Mouse (Mus musculus): ENCODE data around the gene Ssx9.
A peak's percentile ranks its signal among the peaks of the same experiment; 100 is the strongest.

DNA sequence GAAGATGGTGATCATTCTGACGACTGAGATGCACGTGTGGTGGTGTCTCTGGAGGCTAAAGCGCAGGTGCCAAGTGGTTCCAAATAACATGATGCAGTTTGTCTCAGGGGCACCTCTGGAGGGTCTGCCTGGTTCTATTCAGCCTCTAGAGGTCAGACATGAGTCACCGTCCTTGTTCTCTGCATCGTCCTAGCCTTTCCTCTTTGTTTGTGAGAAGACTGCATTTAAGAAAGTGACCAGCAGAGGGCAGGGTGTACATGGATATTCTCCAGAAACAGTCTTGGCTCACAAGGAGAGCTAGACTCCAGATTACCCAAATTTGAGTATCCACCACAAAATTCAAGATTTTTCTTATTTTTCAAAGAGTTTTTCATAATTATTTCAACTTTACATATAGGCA lies 15.3 kb upstream of the Ssx9 start:
- TF ChIP-seq ZMIZ1 (IDR thresholded peaks at IDR 0.05; ENCODE audit: low read depth, low read length), result no peak
- no peak for TF ChIP-seq EP300 (IDR thresholded peaks at IDR 0.05; ENCODE audit: low read depth in 1 of 2, low read length in 2 of 2)
- no peak for TF ChIP-seq POLR2A (IDR thresholded peaks at IDR 0.05; ENCODE audit: control insufficient read depth in 1 of 2, insufficient read depth in 1 of 2, low read depth in 1 of 2, low read length in 2 of 2, poor library complexity in 1 of 2)
- TF ChIP-seq HCFC1 (IDR thresholded peaks at IDR 0.05; ENCODE audit: low read depth, low read length), result no peak
- peak; percentile 60 to 98 (median 88) for TF ChIP-seq CTCF (IDR thresholded peaks at IDR 0.05 in 2 of 3, conservative IDR thresholded peaks at IDR 0.05 in 1 of 3; ENCODE audit: control insufficient read depth in 1 of 3, insufficient read depth in 1 of 3, low read depth in 2 of 3, low read length in 3 of 3, poor library complexity in 1 of 3, severe bottlenecking in 1 of 3)
- TF ChIP-seq MAZ (IDR thresholded peaks at IDR 0.05; ENCODE audit: low read depth, low read length), result no peak
- peak; percentile 38; the same call in 1 of the 2 replicates for TF ChIP-seq ZC3H11A (IDR thresholded peaks at IDR 0.05; ENCODE audit: low read depth, low read length)
- no peak for TF ChIP-seq USF1 (IDR thresholded peaks at IDR 0.05; ENCODE audit: low read depth, low read length)
- TF ChIP-seq POLR2AphosphoS5 (IDR thresholded peaks at IDR 0.05; ENCODE audit: borderline replicate concordance, low read depth, low read length), result no peak
- TF ChIP-seq USF2 (IDR thresholded peaks at IDR 0.05; ENCODE audit: borderline replicate concordance in 1 of 2, insufficient read depth in 1 of 2, low read depth in 1 of 2, low read length in 2 of 2), result no peak
- TF ChIP-seq BHLHE40 (IDR thresholded peaks at IDR 0.05; ENCODE audit: borderline replicate concordance, low read depth, low read length), result no peak
